Mouse (Mus musculus) embryo, embryonic 10 days (tissue): Measurements from ENCODE around the gene Nnat.
"Not testable (repeated sequence)": the region's sequence is repeated elsewhere in the genome, so short reads cannot be mapped to it uniquely, and the experiment has no call there.

ENCODE experiments used
- DNase-seq: peaks from one replicate; pipeline ENCODE4 v3.0.0-alpha.2; 2015; ENCODE audit warnings: low spot score

The Nnat gene

DNA sequence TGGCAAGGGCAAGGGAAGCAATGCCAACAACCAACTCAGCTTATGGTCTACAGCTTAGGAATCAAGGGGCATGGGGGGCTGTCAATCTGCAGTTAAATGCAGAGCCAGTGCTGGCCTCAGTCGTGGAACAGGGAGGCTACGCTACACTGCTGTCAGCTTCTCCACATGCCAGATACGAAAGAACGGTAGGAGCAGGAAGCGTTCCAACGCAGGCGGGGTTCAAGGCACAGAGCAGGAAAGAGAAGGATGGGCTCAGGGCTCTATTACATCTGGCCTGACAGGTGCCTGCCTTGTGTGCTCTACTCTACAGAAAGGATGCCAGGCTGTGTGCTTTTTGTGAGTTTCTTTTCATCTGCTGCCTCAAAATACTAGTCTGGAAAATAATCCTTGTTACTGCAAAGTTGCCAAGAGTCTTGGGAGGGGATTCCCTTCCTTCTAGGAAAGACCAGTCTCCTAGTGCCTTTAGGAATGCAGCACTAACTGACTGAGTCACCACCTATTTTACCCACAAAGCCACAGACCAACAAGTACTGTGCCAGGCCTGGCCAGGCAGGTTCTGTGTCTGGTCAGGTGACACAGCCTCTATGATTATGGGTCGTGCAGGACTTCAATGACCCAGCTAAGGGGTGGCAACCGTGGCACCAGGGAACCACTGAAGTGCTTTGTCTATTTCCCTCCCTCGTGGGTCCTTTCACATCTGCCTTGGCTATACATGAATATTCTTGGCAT is 7.6 kb upstream of the Nnat start:
- DNase-seq: no peak

- no peak for DNase-seq
Measured at GRCm38 (mm10) chr2:157556074-157556698, 3.7 kb upstream of the Nnat start.

DNA sequence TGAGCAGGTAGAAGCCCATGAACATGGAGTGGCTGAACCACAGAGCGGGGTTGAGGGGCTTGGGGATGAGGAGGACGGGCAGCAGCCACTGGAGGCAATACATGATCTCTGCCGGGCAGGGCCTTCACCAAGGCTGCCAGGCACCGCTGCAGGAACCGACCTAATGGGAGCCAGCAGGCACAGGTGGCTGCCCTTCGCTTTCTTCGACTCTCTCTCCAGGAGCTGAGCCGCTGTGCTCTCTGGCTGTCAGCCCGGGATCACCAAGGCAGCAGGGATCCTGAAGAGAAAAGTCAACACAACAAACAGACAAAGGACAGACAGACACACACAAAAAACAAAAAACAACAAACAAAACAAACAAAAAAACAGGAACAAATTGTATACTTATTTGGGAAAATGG is 1.8 kb upstream of the Nnat start:
- no peak for DNase-seq

DNA sequence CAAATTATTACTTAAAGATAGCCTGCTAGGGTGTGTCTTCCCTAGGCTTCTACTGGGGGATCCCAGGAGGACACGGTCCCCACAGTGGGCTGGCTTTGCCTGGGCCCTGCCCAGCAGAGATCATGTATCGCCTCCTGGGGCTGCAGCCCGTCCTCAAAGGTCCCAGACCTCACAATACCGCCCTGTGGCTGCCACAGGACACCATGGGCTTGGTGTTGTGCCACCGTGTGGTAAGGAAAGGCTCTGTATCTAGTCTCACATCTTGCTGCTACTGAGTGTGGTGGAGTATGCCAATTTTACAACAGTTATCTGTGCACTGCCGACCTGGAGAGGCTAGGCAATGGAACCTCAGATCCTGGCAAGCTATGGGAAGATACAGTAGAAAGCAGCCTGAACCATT is 1.4 kb upstream of the Nnat start:
- peak; percentile 69 for DNase-seq

DNA sequence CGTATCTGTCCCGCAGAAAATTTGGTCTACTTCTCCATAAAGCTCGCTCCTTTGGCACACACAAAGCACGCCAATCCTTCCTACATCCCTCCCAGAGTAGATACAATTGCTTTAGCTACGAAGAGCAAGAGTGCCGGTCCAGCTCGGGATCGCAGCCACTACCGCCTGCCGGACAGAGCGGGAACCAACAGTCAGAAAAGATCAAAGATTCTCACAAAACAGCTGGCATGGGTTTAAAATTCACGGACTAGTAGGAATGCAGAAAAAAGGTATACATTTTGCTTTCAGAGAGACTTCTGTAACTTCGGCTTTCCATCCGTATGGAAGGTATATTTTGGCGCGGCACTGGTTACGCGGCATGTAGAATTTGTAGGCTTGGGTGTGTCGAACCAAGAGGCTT is 438 bp upstream of the Nnat start:
- DNase-seq: peak; percentile 67

DNA sequence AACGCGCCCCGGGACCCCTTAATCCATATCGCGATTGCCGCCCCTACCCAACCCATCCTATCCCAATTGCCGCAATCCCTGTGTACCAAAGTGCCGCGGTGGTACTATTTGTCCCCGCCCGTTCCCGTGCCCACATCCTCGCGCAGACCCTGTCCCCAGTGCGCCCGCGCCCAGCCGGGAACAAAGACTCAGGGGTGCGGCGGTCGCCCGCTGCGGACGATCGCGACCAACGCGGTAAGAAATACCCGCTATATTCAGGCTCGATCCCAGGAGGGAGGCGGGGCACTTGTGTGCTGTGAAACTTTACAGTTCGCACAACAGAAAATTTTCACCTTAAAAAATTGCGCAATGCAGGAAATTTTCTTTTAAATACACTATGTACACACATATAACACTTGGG is 424 bp downstream of the Nnat start:
- peak; percentile 41 for DNase-seq

GRCm38 (mm10) chr2:157561165-157561836 is 1.4 kb downstream of the Nnat start:
- peak; percentile 89 for DNase-seq

GRCm38 (mm10) chr2:157563031-157563430 is 3.2 kb downstream of the Nnat start:
- DNase-seq: no peak

DNA sequence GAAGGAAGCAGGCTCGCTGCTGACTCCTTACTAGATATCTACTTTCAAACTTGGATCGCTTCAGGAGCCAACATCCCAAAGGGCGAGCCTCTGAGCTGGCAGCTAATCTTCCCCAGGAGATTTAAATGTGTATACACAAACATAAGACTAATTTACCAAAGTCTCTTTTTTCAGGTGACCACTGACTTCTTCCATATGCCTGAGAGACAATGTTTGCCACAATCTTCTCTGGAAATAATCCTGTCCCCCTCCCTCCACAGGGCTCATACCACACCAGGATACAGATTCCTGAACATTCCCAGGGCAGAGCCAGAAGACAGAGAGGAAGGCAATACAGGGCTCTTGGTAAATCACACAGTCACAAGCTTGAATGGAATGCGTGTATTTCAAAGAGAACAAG is 4.8 kb downstream of the Nnat start:
- DNase-seq: no peak

GRCm38 (mm10) chr2:157565446-157565845 is 5.6 kb downstream of the Nnat start:
- peak; percentile 37 for DNase-seq

GRCm38 (mm10) chr2:157565898-157566259 is 6.0 kb downstream of the Nnat start:
- no peak for DNase-seq

DNA sequence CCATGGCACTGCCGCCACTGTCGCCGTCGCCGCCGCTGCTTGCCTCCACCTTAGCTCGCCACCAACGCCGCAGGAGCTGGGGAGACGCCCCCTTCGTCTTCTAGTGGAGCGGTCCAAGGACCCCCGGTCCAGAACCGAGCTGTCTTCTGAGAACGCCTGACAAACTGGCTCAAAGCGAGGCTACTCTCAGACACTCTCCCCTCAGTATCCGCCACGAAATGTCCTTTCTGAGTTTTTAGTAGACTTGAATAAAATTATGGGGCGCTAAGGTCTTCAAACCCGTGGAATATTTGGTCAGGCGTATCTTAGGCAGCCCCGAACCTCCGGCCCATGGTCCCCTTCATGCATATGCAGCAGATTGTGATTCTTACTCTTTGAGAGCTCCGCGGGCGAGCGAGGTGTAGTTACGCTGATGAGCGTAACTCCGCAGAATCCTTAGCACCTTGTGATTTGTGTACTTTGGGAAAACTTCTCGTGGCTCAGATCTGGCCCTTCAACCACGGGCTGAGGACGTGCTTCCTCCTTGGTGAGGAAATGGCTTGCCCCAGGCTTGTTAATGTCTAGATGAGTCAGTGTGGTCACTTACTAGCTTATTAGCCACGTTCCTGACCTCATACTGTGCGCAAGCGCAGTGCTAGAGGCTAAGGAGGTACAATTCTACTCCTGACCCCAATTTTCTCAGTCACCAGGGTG is 6.5 kb downstream of the Nnat start:
- peak; percentile 88 for DNase-seq

DNA sequence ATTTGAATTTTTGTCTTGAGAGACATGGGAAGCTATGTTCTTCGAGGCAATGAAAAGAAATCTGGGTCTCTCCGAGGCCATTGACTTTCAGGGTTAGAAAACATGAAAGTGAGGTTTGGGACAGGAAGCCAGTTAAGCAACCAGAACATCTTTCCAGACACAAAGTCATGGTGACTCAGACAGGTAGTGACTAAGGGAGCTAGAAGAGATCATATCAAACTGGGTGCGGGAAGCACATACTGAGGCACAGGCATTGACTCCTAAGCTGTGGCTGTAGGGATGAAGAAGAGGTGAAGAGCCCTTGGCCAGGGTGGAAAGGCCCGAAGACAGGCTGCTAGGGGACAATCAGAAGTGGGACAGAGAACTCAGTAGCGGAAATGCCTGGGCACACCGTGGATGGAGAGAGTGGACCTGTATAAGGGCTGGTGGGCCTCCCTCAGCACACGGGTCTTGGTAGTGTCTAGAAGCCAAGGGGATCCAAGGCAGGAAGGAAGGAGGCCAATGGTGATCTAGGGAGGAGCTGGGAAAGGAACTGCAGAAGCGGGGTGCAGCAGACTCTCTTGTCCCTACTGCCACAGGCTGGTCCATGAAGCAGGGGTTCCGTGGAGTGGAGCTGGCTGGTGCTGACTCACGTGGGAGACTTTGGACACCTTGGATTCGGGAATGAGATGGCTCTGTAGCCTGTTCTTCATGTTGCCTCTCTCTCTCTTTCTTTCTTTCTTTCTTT is 7.5 kb downstream of the Nnat start:
- DNase-seq: no peak

- DNase-seq: no peak
Measured at GRCm38 (mm10) chr2:157568881-157569280, 9.0 kb downstream of the Nnat start.

GRCm38 (mm10) chr2:157569796-157570485 is 10.1 kb downstream of the Nnat start:
- no peak for DNase-seq

- DNase-seq: peak; percentile 71
Measured at GRCm38 (mm10) chr2:157571224-157571832, 11.4 kb downstream of the Nnat start, which contains the start of gene Blcap. Gene Blcap (minus strand): TSS chr2:157571274.

GRCm38 (mm10) chr2:157572786-157573185 is 12.9 kb downstream of the Nnat start:
- DNase-seq: no peak

GRCm38 (mm10) chr2:157585351-157585750 is 25.5 kb downstream of the Nnat start:
- DNase-seq: not testable (repeated sequence)

DNA sequence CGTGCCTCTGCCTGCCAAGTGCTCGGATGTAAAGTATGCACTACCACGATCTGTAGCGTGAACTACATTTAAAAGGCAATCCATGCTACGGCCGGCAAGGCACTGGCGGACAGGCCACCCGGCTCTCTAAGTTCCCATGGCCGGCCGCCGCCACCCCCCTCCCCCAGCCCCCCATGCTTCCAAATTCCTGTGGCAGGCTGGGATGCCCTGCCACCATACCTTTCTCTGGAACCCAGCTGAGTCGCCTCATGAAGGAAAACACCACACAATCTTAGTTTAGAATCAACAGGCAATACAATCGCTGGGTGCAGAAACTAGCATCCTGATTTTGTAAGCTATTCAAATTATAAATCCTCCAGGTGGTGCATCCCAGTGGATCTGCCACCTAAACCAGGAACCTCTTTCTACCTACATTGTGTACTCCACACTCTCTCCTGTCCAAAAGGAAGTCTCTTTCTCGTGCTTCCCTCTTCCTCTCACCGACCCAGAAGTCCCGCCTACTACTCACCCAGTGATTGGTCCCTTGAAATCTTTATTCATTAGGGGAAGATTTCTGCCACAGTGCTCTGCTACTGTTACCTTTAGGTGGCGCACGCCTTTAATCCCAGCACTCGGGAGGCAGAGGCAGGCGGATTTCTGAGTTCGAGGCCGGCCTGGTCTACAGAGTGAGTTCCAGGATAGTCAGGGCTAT is 37.1 kb downstream of the Nnat start:
- DNase-seq: no peak

GRCm38 (mm10) chr2:157601435-157601839 is 41.6 kb downstream of the Nnat start:
- no peak for DNase-seq
